Mouse (Mus musculus) ES-CJ7 (cell line): ENCODE results near the gene Fam78a.

ENCODE experiments used
- DNase-seq: peaks from one replicate; pipeline ENCODE4 v3.0.0; 2011; ENCODE audit warnings: low read depth, low spot score

The Fam78a gene

GRCm38 (mm10) chr2:32068811-32069607 is 15.6 kb downstream of the Fam78a start:
- DNase-seq, result peak; percentile 71

GRCm38 (mm10) chr2:32066005-32066404 is 18.7 kb downstream of the Fam78a start:
- no peak for DNase-seq

GRCm38 (mm10) chr2:32065371-32065791 is 19.3 kb downstream of the Fam78a start:
- no peak for DNase-seq

GRCm38 (mm10) chr2:32064913-32065312 is 19.7 kb downstream of the Fam78a start:
- DNase-seq, result no peak

GRCm38 (mm10) chr2:32063451-32064151 is 21.1 kb downstream of the Fam78a start:
- no peak for DNase-seq

GRCm38 (mm10) chr2:32062626-32063410 is 21.8 kb downstream of the Fam78a start:
- DNase-seq, result no peak

GRCm38 (mm10) chr2:32061722-32062505 is 22.7 kb downstream of the Fam78a start:
- no peak for DNase-seq

GRCm38 (mm10) chr2:32061189-32061588 is 23.5 kb downstream of the Fam78a start:
- no peak for DNase-seq

GRCm38 (mm10) chr2:32060228-32060805 is 24.3 kb downstream of the Fam78a start:
- DNase-seq, result no peak

GRCm38 (mm10) chr2:32059613-32060012 is 25.0 kb downstream of the Fam78a start:
- DNase-seq, result no peak

GRCm38 (mm10) chr2:32058716-32059115 is 25.9 kb downstream of the Fam78a start:
- DNase-seq, result no peak

- DNase-seq, result no peak
Measured at GRCm38 (mm10) chr2:32058241-32058640, 26.4 kb downstream of the Fam78a start.

GRCm38 (mm10) chr2:32057794-32058193 is 26.9 kb downstream of the Fam78a start:
- no peak for DNase-seq

GRCm38 (mm10) chr2:32057360-32057759 is 27.3 kb downstream of the Fam78a start:
- no peak for DNase-seq

GRCm38 (mm10) chr2:32056524-32056923 is 28.1 kb downstream of the Fam78a start:
- no peak for DNase-seq

- no peak for DNase-seq
Measured at GRCm38 (mm10) chr2:32055357-32055965, 29.2 kb downstream of the Fam78a start.

GRCm38 (mm10) chr2:32052418-32052817 is 32.2 kb downstream of the Fam78a start:
- DNase-seq, result no peak

- DNase-seq, result no peak
Measured at GRCm38 (mm10) chr2:32051791-32052190, 32.9 kb downstream of the Fam78a start.

- DNase-seq, result no peak
Measured at GRCm38 (mm10) chr2:32047323-32047722, 37.3 kb downstream of the Fam78a start.

- DNase-seq, result no peak
Measured at GRCm38 (mm10) chr2:32046009-32046408, 38.6 kb downstream of the Fam78a start.

- DNase-seq, result no peak
Measured at GRCm38 (mm10) chr2:32045375-32045774, 39.3 kb downstream of the Fam78a start.
